Mouse (Mus musculus): ENCODE measurements around the gene Gdpd4. TPM values are rescaled to one million over a fixed set of nuclear protein-coding genes. Genes with fewer than 3 reads are reported as not detected.

Gene Gdpd4
- total RNA-seq, 2 experiments from 2014 or later = not detected

DNA sequence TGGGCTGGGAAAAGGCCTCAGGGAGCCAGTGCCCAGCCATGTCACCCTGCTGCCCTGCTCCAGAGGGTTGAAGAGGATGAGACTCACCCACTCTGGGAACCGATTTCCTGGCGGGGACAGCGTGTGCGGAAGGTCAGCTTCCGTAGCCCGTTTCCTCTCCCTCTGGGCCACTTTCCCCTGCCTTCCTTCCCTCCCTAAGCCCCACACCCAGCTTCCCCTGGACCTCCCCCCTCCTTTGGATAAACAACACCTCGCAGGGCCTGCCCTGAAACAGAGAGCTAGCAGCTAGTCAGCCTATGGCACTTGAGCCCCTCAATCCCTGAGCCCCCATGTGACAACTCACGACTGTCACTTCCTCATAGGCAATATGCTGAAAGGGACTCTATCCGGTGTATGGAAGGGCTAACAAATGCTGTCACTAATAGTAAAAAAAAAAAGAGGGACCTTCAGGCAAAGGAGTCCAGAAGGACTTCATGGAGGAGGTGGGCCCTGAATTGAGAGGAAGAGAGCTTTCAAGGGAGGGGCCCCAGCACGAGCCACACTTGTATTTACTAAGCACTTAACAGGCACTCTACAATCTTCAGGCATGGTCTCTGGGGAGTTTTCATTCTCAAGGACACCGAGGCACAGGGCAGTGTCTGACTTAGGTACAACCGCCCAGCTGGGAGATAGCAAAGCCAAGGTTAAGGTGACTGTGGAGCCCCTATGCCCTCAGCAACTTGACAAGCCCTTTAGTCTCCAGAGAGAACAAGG, 165.0 kb downstream of the Gdpd4 start:
- DNase-seq = peak; percentile 19 to 22

DNA sequence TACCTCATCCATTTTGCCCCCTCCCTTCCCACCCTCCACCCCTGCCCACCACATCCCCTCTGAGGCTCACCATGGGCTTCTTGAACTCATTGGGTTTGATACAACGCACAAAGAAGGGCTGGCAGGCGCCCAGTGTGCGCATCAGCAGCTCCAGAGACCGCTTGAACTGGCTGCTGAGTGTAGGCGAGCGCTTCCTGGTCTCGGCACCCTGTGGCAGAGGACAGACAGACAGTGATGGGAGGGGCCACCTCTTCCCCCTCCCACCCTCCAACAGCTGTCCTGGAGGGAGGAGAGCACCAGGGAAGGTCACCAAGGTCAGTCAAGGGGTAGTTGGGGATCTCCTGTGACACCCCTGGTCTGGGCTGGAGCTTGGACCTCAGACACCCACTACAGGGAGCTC, 165.6 kb downstream of the Gdpd4 start:
- peak in 1 of 2 experiments; percentile 22 for DNase-seq
- intact Hi-C loops (cut with DNase I) = loop anchor here (10.0 kb wide), 1 partner anchor 341 kb away; no protein-coding TSS in a partner anchor

More for the DNA sequence above, 165.0 kb downstream of the Gdpd4 start:
- intact Hi-C loops (cut with DNase I) = loop anchor here (10.0 kb wide), 1 partner anchor 340 kb away; no protein-coding TSS in a partner anchor

DNA sequence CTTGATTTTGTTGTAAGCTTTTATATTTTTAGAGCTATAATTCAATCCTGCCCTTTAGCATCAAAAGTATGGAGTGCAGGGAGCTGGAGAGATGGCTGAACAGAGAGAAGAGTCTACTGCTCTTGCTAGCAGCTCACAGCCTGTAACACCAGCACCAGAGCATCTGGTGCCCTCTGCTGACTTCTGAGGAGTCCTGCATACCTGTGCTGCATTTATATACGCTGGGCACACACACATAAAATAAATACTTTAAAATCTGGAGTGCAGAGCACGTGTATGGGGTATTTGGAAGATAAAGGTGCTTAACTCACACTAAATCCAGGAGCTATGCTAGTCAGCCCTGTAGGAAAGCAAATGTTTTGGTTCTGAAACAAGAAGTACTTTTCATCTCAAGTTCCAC, 166.6 kb downstream of the Gdpd4 start:
- no peak for DNase-seq
- intact Hi-C loops (cut with DNase I) = loop anchor here (1.0 to 10.0 kb wide), 2 partner anchors 15 to 342 kb away; no protein-coding TSS in a partner anchor

DNA sequence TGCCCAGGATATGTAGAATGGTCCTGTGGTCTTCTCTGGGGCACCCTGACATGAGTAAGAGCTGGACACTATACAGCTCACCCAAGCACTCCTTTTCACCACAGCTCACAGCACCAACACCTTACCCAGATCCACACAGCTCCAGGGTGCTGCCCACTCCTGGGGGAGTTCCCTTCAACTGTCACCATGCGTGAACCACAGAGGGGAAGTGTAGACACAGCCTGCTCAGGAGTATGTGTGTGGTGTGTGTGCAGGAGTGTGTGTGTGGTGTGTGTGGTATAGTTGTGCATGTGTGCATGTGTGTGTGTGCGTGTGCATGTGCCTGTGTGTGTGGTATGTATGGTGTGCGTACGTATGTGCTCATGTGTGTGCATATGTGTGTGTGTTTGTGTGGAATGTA, 176.1 kb downstream of the Gdpd4 start:
- intact Hi-C loops (cut with DNase I) = no loop called here
- DNase-seq = no peak

DNA sequence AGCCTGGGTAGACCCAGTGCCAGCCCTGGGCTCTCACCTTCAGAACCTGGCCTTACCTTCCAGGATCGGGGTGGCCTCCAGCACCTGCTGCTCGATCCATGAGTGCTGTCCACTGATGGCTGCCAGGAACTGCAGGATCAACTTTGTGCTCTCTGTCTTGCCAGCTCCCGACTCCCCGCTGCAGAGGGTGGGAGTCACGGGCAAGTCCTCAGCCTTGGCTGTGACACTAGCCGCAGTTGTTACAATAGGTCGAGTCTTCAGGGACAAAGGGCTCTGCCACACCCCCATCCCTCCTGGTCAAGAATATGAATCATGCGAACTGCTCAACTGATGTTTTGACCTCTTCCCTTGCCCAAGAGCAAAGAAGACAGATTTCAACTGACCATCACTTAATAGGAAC, 177.8 kb downstream of the Gdpd4 start:
- intact Hi-C loops (cut with DNase I) = no loop called here
- DNase-seq = no peak

Other genes starting within 250 kb of the Gdpd4 start
- 10 to 100 TPM; 29.5 to 31.1 TPM for gene Clns1a, start 223.3 kb upstream of the Gdpd4 start, total RNA-seq (2021)
- gene Aqp11, start 181.7 kb upstream of the Gdpd4 start, total RNA-seq (2021) = 1 to 10 TPM; 3.5 to 7.9 TPM
- gene Pak1, start 131.4 kb upstream of the Gdpd4 start, total RNA-seq (2021) = 1 to 10 TPM; 1.5 to 2.0 TPM
- 1 to 10 TPM; 5.4 to 6.3 TPM for gene Myo7a, start 199.6 kb downstream of the Gdpd4 start, total RNA-seq (2021)
- under 1 TPM; 0.22 TPM for gene Omp, start 225.5 kb downstream of the Gdpd4 start, total RNA-seq (2021)